Mouse (Mus musculus): Measurements from ENCODE around the gene Dcaf15. TPM values are rescaled to one million over a fixed set of nuclear protein-coding genes. Genes with fewer than 3 reads are reported as not detected.

Gene Dcaf15
- total RNA-seq, 2 experiments from 2014 or later: 16.7 to 20.9 TPM

- DNase-seq: peak; percentile 99 to 100
Measured at GRCm38 (mm10) chr8:84066291-84066930, 38.2 kb downstream of the Dcaf15 start, which contains the start of gene Rfx1. TSS of gene Rfx1 (plus strand) at chr8:84066834.

- no peak for DNase-seq
Measured at GRCm38 (mm10) chr8:84065457-84066072, 39.0 kb downstream of the Dcaf15 start.

- no peak for DNase-seq
Measured at GRCm38 (mm10) chr8:84065037-84065436, 39.5 kb downstream of the Dcaf15 start, which contains the start of gene Gm10643. TSS of gene Gm10643 (minus strand) at chr8:84065137.

GRCm38 (mm10) chr8:84063861-84064610 lies 40.5 kb downstream of the Dcaf15 start:
- DNase-seq: no peak

- DNase-seq: no peak
Measured at GRCm38 (mm10) chr8:84060245-84060644, 44.3 kb downstream of the Dcaf15 start.

GRCm38 (mm10) chr8:84059226-84059625 lies 45.3 kb downstream of the Dcaf15 start:
- no peak for DNase-seq

- no peak for DNase-seq
Measured at GRCm38 (mm10) chr8:84057827-84058226, 46.7 kb downstream of the Dcaf15 start.

- DNase-seq: no peak
Measured at GRCm38 (mm10) chr8:84053229-84053628, 51.3 kb downstream of the Dcaf15 start.

- no peak for DNase-seq
Measured at GRCm38 (mm10) chr8:84052746-84053145, 51.8 kb downstream of the Dcaf15 start.

GRCm38 (mm10) chr8:84048171-84048570 lies 56.4 kb downstream of the Dcaf15 start:
- DNase-seq: no peak

Small RNAs within 50 kb of the gene (microRNA-seq; reads per million reads assigned to microRNA genes)
- gene Mir709: 0 reads per million in 2 experiments

Other genes starting within 250 kb of the Dcaf15 start
- gene Adgrl1, start 204.7 kb downstream of the Dcaf15 start, total RNA-seq (2021): 100 to 1,000 TPM; 319 to 321 TPM
- under 1 TPM; 0.43 to 0.47 TPM for gene Gm10644, start 149.6 kb downstream of the Dcaf15 start, total RNA-seq (2021)
- gene Asf1b, start 149.3 kb downstream of the Dcaf15 start, total RNA-seq (2021): under 1 TPM; 0.32 to 0.48 TPM
- 100 to 1,000 TPM; 239 to 256 TPM for gene Prkaca, start 131.8 kb downstream of the Dcaf15 start, total RNA-seq (2021)
- 10 to 100 TPM; 42.1 to 43.1 TPM for gene Samd1, start 107.1 kb downstream of the Dcaf15 start, total RNA-seq (2021)
- gene 1700067K01Rik, start 103.3 kb downstream of the Dcaf15 start, total RNA-seq (2021): under 1 TPM; 0.40 to 0.75 TPM
- gene 2210011C24Rik, start 92.6 kb downstream of the Dcaf15 start, total RNA-seq (2021): 1 to 10 TPM in 1 of 2 experiments, under 1 TPM in 1; 0.52 to 1.2 TPM
- gene Palm3, start 83.3 kb downstream of the Dcaf15 start, total RNA-seq (2021): 1 to 10 TPM; 2.9 to 4.1 TPM
- gene Il27ra, start 62.2 kb downstream of the Dcaf15 start, total RNA-seq (2021): 1 to 10 TPM; 2.3 to 2.9 TPM
- gene Rln3, start 59.8 kb downstream of the Dcaf15 start, total RNA-seq (2021): not detected
- 1 to 10 TPM; 4.2 to 4.4 TPM for gene Gm10643, start 39.6 kb downstream of the Dcaf15 start, total RNA-seq (2021)
- gene Rfx1, start 37.9 kb downstream of the Dcaf15 start, total RNA-seq (2021): 10 to 100 TPM; 24.0 to 30.9 TPM
- not detected for gene Podnl1, start 21.2 kb upstream of the Dcaf15 start, total RNA-seq (2021)
- 10 to 100 TPM; 58.3 to 64.6 TPM for gene Cc2d1a, start 43.2 kb upstream of the Dcaf15 start, total RNA-seq (2021)
- 1 to 10 TPM; 1.7 to 1.8 TPM for gene 4930432K21Rik, start 43.3 kb upstream of the Dcaf15 start, total RNA-seq (2021)
- gene Nanos3, start 80.4 kb upstream of the Dcaf15 start, total RNA-seq (2021): 1 to 10 TPM; 2.2 to 4.9 TPM
- gene Zswim4, start 132.3 kb upstream of the Dcaf15 start, total RNA-seq (2021): 10 to 100 TPM; 16.8 to 18.1 TPM
- 100 to 1,000 TPM; 131 to 145 TPM for gene D8Ertd738e, start 145.0 kb upstream of the Dcaf15 start, total RNA-seq (2021)
- 10 to 100 TPM; 15.1 to 16.2 TPM for gene Mri1, start 152.6 kb upstream of the Dcaf15 start, total RNA-seq (2021)
- 10 to 100 TPM; 28.4 to 30.9 TPM for gene Ccdc130, start 165.6 kb upstream of the Dcaf15 start, total RNA-seq (2021)